Mouse (Mus musculus): ENCODE data around the gene Slc7a1.
A peak's percentile ranks its signal among the peaks of the same experiment; 100 is the strongest.

GRCm38 (mm10) chr5:148379455-148380245, 20.1 kb downstream of the Slc7a1 start:
- TF ChIP-seq POLR2A (IDR thresholded peaks at IDR 0.05; ENCODE audit: borderline replicate concordance, extremely low read depth, low read depth, low read length) (no peak), CTCF (IDR thresholded peaks at IDR 0.05; ENCODE audit: insufficient read depth, low read length) (peak; percentile 31)

Measured in lung, adult 2 months (tissue).